Mouse (Mus musculus) CH12.LX (cell line): ENCODE results near the gene Gm37240. TPM values are rescaled to one million over a fixed set of nuclear protein-coding genes. Genes with fewer than 3 reads are reported as not detected.

Experiments
- DNase-seq: peaks from one replicate; pipeline ENCODE4 v3.0.0-alpha.2; 2013; ENCODE audit errors: extremely low read depth
- H3K27ac ChIP-seq: 2 replicates; pipeline ENCODE4 v1.5.1; 2012; ENCODE audit warnings: low read depth, mild to moderate bottlenecking, control low read depth, moderate library complexity; ENCODE audit not compliant: insufficient read depth
- H3K27me3 ChIP-seq: replicated peaks from 2 replicates; pipeline ENCODE3; 2012; ENCODE audit warnings: inconsistent platforms
- H3K36me3 ChIP-seq, 2 experiments: replicated peaks in 1 of 2; 2 replicates each; pipeline versions ENCODE3 to v1.6.1; 2012; ENCODE audit warnings: inconsistent platforms in 1 of 2, low read length in 1 of 2, mild to moderate bottlenecking in 1 of 2, mixed read lengths in 1 of 2, moderate library complexity in 1 of 2; ENCODE audit not compliant: control insufficient read depth in 1 of 2, insufficient read depth in 1 of 2
- H3K4me1 ChIP-seq, 2 experiments: 2 replicates each; pipeline ENCODE4 v1.6.1; 2012; ENCODE audit warnings: inconsistent platforms in 1 of 2, moderate library complexity in 1 of 2; ENCODE audit not compliant: insufficient read depth in 2 of 2, control insufficient read depth in 1 of 2
- H3K4me2 ChIP-seq: 2 replicates; pipeline ENCODE4 v1.6.1; 2012; ENCODE audit warnings: low read depth, mild to moderate bottlenecking, control low read depth; ENCODE audit not compliant: poor library complexity, insufficient read depth, severe bottlenecking
- H3K4me3 ChIP-seq, 3 experiments: fragments of 150-350 bp in 1 of 3; sonication (generic) in 1 of 3; replicated peaks in 1 of 3; 2 replicates each; pipeline versions ENCODE3 to v1.5.1; 2011 to 2012; ENCODE audit warnings: low read depth in 2 of 3, low read length in 2 of 3, mild to moderate bottlenecking in 2 of 3, moderate library complexity in 2 of 3, control low read depth in 1 of 3, improper control_type of control experiment in 1 of 3, inconsistent platforms in 1 of 3, mixed read lengths in 1 of 3; ENCODE audit not compliant: poor library complexity in 1 of 3
- H3K79me2 ChIP-seq: replicated peaks from 2 replicates; pipeline ENCODE4 v1.6.1; 2012; ENCODE audit warnings: mild to moderate bottlenecking, moderate library complexity; ENCODE audit not compliant: control insufficient read depth, poor library complexity, insufficient read depth, severe bottlenecking; ENCODE audit errors: extremely low read depth
- H3K9ac ChIP-seq: 2 replicates; pipeline ENCODE4 v1.6.1; 2012; ENCODE audit warnings: low read depth, mild to moderate bottlenecking, control low read depth, moderate library complexity; ENCODE audit not compliant: insufficient read depth
- H3K9me3 ChIP-seq: replicated peaks from 2 replicates; pipeline ENCODE3; 2012; ENCODE audit warnings: low read length, inconsistent platforms, mixed read lengths
- E2F4 ChIP-seq: IDR thresholded peaks from 2 replicates; pipeline ENCODE4 v1.6.1; 2011; ENCODE audit warnings: low read depth, low read length, improper control_type of control experiment; ENCODE audit not compliant: insufficient replicate concordance
- EP300 ChIP-seq: IDR thresholded peaks from 2 replicates; pipeline ENCODE4 v1.6.1; 2011; ENCODE audit warnings: low read length, improper control_type of control experiment
- IRF4 ChIP-seq: IDR thresholded peaks from 2 replicates; pipeline ENCODE4 v1.6.1; 2014; ENCODE audit warnings: low read depth, mild to moderate bottlenecking, inconsistent platforms, low read length, improper control_type of control experiment
- KAT2A ChIP-seq: IDR thresholded peaks from 2 replicates; pipeline ENCODE4 v1.6.1; 2012; ENCODE audit warnings: low read length, improper control_type of control experiment, inconsistent platforms; ENCODE audit not compliant: insufficient replicate concordance
- MYC ChIP-seq: IDR thresholded peaks from 2 replicates; pipeline ENCODE4 v1.6.1; 2011; ENCODE audit warnings: low read depth, mild to moderate bottlenecking, improper control_type of control experiment, low read length
- PAX5 ChIP-seq: IDR thresholded peaks from 2 replicates; pipeline ENCODE4 v1.6.1; 2012; ENCODE audit warnings: low read length, inconsistent platforms, mixed read lengths
- RAD21 ChIP-seq: IDR thresholded peaks from 2 replicates; pipeline ENCODE4 v1.6.1; 2011; ENCODE audit warnings: low read depth, mild to moderate bottlenecking, low read length, improper control_type of control experiment, moderate library complexity
- ZC3H11A ChIP-seq: IDR thresholded peaks from 2 replicates; pipeline ENCODE4 v1.6.1; 2012; ENCODE audit warnings: low read depth, mild to moderate bottlenecking, inconsistent platforms, low read length, improper control_type of control experiment
- ZMIZ1 ChIP-seq: IDR thresholded peaks from 2 replicates; pipeline ENCODE4 v1.6.1; 2012; ENCODE audit warnings: low read depth, mild to moderate bottlenecking, inconsistent platforms, low read length, improper control_type of control experiment
- ZNF384 ChIP-seq: IDR thresholded peaks from 2 replicates; pipeline ENCODE4 v1.6.1; 2012; ENCODE audit warnings: low read depth, low read length, improper control_type of control experiment, inconsistent platforms
- dilution Hi-C: fragments of 300-500 bp; cut with MboI; formaldehyde crosslinking; loops from 2 replicates; pipeline ENCODE4 v1.14.3; 2020; ENCODE audit warnings: low sequenced_read_pairs; ENCODE audit not compliant: extremely low pct_unique_long_range_greater_than_20kb, extremely low pct_ligation_motif_present
- in situ Hi-C: fragments of 300-500 bp; cut with MboI; formaldehyde crosslinking; loops from 3 replicates; pipeline ENCODE4 v1.14.3; 2019; ENCODE audit warnings: low sequenced_read_pairs, low pct_ligation_motif_present, low pct_unique_long_range_greater_than_20kb, mixed read lengths
- polyA plus RNA-seq: library from polyadenylated mRNA; unstranded; fragments of >175 nt; gene quantifications from 2 replicates; pipeline ENCODE4 v1.2.1, GENCODE M21; 2012; ENCODE audit warnings: low read depth; ENCODE audit not compliant: insufficient read length
- total RNA-seq, 2 experiments: library from RNA; depleted of rRNA; stranded (reverse); fragments of 300-350 nt in 1 of 2; fragments of >200 nt in 1 of 2; gene quantifications; 2 replicates each; pipeline ENCODE4 v1.2.3; 2012 to 2014

The Gm37240 gene
- total and polyA plus RNA-seq, 3 experiments: 0.08 to 0.19 (median 0.14) TPM

DNA sequence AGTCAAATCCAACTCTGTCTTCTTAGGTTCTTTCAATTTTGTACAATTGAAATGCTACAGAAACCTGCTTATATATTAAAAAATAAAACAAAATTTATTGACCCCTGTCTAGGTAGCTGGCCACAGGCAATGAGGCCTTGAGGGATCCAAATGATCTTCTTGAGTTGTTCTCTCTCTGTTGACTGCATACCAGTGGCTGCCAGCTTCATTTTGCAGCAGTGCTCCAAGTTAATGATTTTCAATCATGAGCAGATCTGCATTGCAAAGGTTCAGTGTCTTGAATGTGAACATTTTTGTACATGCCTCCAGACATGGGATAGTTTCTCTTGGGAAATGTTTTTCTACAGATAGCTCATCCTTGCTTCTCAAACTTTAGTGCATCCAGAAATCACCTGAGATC is 17.1 kb upstream of the Gm37240 start:
- Histone ChIP-seq H3K36me3 (no peaks in the 10 kb centered on the region), H3K4me3 (no peak overlapping the region), H3K4me1 (0 out of 4 replicates have a peak, but pooled peaks cover 0 to 4% of the 10 kb centered on the region in 2 experiments), H3K4me2 (no peak overlapping the region), H3K27me3 (no peaks in the 10 kb centered on the region), H3K79me2 (no peaks in the 10 kb centered on the region), H3K9me3 (peaks cover 2% of the 10 kb centered on the region), H3K27ac (no peak overlapping the region), H3K9ac (no peak overlapping the region)
- dilution Hi-C loops (no loop called here), in situ Hi-C loops (no loop called here)
- no peak for TF ChIP-seq ZMIZ1
- DNase-seq: no peak

DNA sequence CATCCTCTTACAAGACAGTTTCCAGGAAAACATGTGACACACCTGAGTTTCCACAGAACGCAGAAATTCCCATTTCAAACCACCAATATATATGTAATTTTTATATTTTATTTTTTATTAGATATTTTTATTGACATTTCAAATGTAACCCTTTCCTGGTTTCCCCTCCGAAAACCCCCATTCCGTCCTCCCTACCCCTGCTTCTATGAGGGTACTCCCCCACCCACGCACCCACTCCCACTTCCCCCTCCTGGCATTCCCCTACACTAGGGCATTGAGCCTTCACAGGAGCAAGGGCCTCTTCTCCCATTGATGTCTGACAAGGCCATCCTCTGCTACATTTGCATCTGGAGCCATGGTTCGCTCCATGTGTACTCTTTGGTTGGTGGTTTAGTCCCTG is 7.7 kb upstream of the Gm37240 start:
- Histone ChIP-seq H3K9ac (no peak overlapping the region), H3K4me2 (no peak overlapping the region), H3K9me3 (no peaks in the 10 kb centered on the region), H3K36me3 (no peaks in the 10 kb centered on the region), H3K27me3 (peaks cover 23% of the 10 kb centered on the region), H3K79me2 (no peaks in the 10 kb centered on the region), H3K4me3 (no peak overlapping the region), H3K27ac (no peak overlapping the region), H3K4me1 (peaks cover 2 to 16% of the 10 kb centered on the region in 2 experiments; a peak in 3 of 4 replicates)
- TF ChIP-seq RAD21 (no peak), ZNF384 (no peak), ZC3H11A (no peak), KAT2A (no peak), PAX5 (no peak), EP300 (peak; percentile 55; the same call in 1 of the 2 replicates), IRF4 (peak; percentile 61; the same call in 1 of the 2 replicates), MYC (no peak), E2F4 (no peak)
- peak; percentile 12 for DNase-seq
- dilution Hi-C loops: no loop called here
- in situ Hi-C loops: no loop called here

DNA sequence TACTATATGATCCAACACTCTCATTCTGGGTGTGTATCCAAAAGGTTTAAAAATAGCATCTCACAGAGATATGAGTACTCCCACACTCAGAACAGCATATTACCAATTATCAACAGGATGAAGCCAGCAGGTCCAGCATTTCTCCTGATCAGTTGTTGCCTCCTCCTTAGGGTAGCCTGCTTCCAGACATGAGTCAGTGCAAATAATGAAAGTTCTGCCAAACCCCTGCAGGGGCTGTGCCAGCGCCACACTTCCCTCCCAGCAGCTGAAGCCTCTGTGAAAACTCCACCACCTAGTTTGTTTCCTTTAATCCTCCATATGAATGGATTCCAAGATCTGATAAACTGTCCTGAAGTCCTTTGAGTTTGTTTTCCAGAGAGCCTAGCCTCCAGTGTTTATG is 4.3 kb upstream of the Gm37240 start:
- no peak overlapping the region for H3K9ac ChIP-seq
- dilution Hi-C loops: no loop called here
- peaks cover 5 to 36% of the 10 kb centered on the region in 2 experiments for H3K4me1 ChIP-seq
- DNase-seq: no peak
- TF ChIP-seq ZMIZ1: no peak
- no peaks in the 10 kb centered on the region for H3K9me3 ChIP-seq
- H3K27me3 ChIP-seq: peaks cover 39% of the 10 kb centered on the region
- H3K79me2 ChIP-seq: no peaks in the 10 kb centered on the region
- H3K4me2 ChIP-seq: no peak overlapping the region
- H3K4me3 ChIP-seq: no peak overlapping the region
- no peaks in the 10 kb centered on the region for H3K36me3 ChIP-seq
- in situ Hi-C loops: no loop called here
- H3K27ac ChIP-seq: no peak overlapping the region
